Mouse (Mus musculus) mouse trophoblast stem cell (cell line): Measurements from ENCODE around the gene D6Ertd527e.

ENCODE experiments used
- in situ Hi-C, 2 experiments: fragments of 300-500 bp; cut with MseI, MboI; formaldehyde crosslinking; loops; 2 replicates in 1 of 2; 3 replicates in 1 of 2; pipeline ENCODE4 v1.15.1; 2025

Gene D6Ertd527e

DNA sequence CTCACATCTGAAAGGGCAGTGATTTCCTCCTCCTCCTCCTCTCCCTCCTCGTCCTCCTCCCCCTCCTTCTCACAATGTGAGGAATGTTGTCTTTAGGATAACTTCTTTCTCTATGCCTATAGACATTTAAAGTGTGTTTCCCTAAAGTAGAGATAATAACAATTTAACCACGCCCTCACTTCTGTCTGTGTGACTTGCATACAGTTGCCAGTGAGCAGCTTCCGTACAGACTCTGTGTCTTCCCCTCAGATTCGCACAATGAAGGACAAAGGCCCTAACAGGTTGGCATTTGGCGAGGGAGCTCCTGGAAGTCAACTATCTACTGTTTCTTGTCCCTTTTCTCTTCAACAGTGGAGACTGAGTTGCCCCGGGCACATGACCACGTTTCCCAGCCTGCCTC lies 45.9 kb downstream of the D6Ertd527e start:
- in situ Hi-C loops, result no loop called here

DNA sequence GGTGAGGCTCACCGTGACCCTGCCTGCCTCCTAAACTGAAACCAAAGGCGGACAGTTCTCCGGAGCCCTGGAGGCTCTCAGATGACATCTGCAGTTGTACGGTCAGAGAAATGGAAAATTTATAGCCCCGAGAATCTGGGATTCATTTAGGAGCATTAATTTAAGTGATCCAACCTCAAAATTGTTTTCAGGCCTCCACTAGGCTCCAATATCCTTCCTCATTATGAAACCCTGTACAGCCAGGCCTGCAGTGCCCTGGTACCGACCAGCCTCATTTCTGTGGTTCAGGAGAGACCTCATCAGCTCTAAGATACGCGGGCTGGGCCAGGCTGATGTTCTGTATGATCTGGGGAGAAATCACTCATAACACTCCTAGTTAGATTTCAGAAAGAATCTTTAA lies 46.9 kb downstream of the D6Ertd527e start:
- in situ Hi-C loops, result no loop called here

DNA sequence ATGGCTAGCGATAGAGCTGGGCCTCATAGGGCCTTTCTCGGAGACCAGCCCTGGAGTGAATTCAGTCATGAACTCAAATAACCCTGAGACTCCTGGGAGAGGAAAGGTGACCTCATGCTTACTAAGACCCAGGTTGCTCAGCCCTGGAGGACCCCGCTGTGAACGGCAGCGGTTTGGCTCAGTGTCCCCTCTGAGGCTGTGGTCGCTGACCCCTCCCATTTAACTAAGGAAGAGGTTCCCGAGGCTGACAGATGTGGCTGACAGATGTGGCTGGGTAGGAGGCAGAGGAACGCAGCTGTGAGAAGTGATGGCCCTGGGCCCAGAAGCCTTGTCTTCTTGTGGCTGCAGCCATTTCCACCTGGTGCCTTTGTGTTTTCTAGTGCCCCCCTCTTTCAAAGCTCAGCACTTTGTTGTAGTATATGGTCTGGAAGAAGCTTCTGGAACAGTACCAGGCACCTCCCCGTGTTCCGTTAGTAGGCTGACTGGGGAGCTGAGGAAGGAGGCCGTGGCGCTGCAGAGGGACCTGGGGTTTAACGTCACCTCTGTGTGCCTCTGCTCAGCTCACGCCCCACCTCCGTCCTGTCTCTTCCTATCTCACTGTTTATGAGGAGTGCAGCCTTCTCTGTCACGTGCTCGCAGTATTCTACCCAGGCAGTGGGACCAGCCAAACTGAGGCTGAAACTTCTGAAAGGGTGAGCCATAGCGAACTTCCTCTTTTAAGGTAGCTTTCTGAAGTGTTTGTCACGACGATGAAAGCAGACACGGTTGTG lies 48.1 kb downstream of the D6Ertd527e start:
- in situ Hi-C loops, result no loop called here

DNA sequence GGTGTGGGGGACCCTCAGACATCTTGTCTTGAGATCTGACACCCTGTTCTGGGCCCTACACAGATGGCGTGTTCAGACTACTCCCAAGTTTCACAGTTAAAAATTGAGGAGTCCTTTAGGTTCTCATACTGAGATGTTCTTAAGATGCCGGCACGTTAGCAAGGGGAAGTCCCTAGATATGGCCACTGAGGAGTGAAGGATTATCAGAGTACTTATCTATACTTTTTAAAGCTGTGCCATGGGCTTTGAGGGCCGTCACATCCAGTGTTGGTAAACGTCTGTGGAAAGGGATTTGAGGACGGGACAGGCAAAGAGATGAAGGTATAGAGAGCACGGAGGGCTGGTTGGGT lies 48.7 kb downstream of the D6Ertd527e start:
- in situ Hi-C loops, result no loop called here

DNA sequence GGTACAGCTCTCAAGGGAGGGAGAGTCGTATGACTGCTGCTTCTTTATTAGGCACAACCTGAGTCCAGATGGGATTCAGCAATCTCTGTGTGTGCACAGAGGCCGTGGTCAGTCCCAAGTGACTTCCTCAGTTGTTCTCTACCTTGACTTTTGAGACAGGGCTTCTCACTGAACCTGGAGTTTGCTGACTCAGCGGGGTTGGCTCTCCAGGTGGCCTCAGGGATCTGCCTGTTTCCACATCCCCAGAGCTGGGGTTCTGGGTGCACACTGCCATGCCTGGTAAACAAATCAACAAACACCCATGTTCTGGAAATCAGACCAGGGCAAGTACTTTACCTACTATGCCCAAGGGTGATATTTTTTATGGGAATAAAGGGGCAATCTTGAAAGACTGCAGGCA lies 49.3 kb downstream of the D6Ertd527e start:
- in situ Hi-C loops, result no loop called here

DNA sequence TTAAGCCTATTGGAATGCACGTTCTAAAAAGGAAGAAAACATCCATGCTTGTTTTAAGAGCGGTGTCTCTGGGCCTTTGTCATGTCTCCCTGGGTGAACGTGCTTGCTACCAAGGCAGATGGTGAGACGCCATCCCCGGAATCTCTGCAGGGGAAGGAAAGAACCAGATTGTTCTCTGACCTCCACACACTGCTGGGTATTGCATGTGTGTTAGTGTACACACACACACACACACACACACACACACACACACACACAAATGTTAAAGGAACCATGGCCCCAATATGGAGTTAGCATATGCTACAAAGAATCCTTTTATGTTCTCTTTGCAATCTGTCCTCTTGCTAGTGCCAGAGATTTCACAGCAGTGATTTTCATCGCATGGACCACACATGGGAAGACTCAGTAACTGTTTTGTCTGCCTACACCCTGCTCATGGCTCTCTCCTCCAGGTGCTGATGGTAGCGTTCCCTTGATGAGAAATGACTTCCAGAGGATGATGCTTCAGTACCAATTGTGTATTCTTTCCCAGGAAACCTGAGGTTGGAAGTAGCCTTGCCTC lies 53.6 kb downstream of the D6Ertd527e start:
- in situ Hi-C loops, result no loop called here

DNA sequence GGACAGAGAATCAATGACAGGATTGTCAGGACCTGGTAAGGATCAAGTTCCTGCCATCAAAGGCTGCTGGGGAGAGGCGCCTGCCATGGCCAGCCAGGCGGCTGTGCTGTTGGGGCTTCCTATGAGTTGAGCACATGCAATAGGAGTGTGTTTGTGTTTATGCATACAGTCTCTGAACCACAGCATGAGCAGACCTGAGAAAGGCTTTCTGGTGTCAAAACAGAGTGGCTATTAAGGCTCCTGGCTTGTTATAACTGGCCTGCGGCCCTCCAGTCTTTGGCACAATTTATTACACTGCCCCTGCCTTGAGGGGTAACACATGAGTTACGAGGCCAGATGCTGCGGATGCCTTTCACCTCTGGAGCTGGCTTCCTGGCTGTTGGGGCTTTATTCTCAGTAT lies 55.6 kb downstream of the D6Ertd527e start:
- in situ Hi-C loops, result no loop called here

DNA sequence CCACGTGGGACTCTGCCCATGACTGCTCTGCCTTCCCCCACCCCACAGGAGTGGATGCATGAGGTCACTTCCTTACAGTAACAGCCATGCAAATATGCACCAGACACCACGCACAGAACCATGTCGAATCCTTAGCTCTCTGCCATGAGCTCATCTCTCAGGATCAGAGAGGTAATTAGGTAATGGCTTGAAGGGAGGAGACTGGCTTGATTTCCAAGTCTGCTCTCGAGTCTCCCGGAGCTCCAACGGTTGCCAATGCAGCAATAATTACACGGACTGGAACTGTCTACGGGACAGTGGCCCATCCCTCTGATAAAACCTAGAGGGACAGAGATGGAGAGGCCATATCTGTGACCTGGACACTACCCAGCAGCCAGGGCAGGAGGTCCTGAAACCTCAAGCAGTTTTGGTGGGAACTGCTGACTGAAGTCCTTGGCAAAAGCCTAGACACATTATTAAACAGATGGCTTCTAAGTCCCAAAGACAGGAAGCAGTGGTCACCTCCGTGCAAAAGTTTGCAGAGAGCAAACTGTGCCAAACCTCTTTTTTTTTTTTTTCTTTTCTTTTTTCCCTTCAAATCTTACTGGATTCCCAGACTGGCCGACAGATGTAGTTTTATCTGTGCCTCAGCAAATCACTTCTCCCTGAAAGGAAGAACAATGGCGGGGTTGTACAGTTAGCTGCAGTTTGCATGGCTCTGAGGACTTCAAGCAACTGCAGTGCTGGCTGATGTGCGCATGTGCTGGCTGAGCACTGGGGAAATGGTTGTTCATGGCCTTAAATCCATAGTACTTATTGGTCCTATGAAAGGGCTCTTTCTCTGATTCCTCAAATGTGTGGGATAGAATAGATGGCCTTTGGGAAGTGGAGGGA lies 57.1 kb downstream of the D6Ertd527e start:
- in situ Hi-C loops, result no loop called here
